Mouse (Mus musculus) embryonic facial prominence, embryonic 14.5 days (tissue): ENCODE data around the gene Myh14. TPM values are rescaled to one million over a fixed set of nuclear protein-coding genes. Genes with fewer than 3 reads are reported as not detected.

ENCODE experiments used
- ATAC-seq: fragments of 200-750 bp; cut with Nextera tagmentation; 2 replicates; pipeline ENCODE4 v1.8.0; 2017; ENCODE audit warnings: low read depth, moderate number of reproducible peaks, moderate TSS enrichment
- DNase-seq: peaks from one replicate; pipeline ENCODE4 v3.0.0-alpha.2; 2015; ENCODE audit warnings: low spot score
- H3K27ac ChIP-seq: fragments of 300-500 bp; sonication (generic); replicated peaks from 2 replicates; pipeline ENCODE4 v1.5.1; 2014; ENCODE audit warnings: low read depth, mild to moderate bottlenecking, low read length, moderate library complexity
- H3K27me3 ChIP-seq: fragments of 300-500 bp; sonication (generic); replicated peaks from 2 replicates; pipeline ENCODE4 v1.6.1; 2014; ENCODE audit warnings: low read length; ENCODE audit not compliant: control insufficient read depth, insufficient read depth
- H3K36me3 ChIP-seq: fragments of 300-500 bp; sonication (generic); 2 replicates; pipeline ENCODE4 v1.6.1; 2014; ENCODE audit warnings: low read length, mixed read lengths; ENCODE audit not compliant: control insufficient read depth, insufficient read depth
- H3K4me1 ChIP-seq: fragments of 300-500 bp; sonication (generic); 2 replicates; pipeline ENCODE4 v1.6.1; 2014; ENCODE audit warnings: antibody characterized with exemption, low read length; ENCODE audit not compliant: control insufficient read depth, insufficient read depth
- H3K4me2 ChIP-seq: fragments of 300-500 bp; sonication (generic); 2 replicates; pipeline ENCODE4 v1.6.1; 2014; ENCODE audit warnings: low read depth, mild to moderate bottlenecking, low read length, moderate library complexity, mixed read lengths
- H3K4me3 ChIP-seq: fragments of 300-500 bp; sonication (generic); 2 replicates; pipeline ENCODE4 v1.5.1; 2014; ENCODE audit warnings: low read depth, mild to moderate bottlenecking, low read length
- H3K9ac ChIP-seq: fragments of 300-500 bp; sonication (generic); 2 replicates; pipeline ENCODE4 v1.6.1; 2014; ENCODE audit warnings: low read depth, mild to moderate bottlenecking, low read length, moderate library complexity, mixed read lengths
- H3K9me3 ChIP-seq: fragments of 300-500 bp; sonication (generic); 2 replicates; pipeline ENCODE4 v1.6.1; 2016; ENCODE audit warnings: low read length; ENCODE audit not compliant: control insufficient read depth
- WGBS: fragments of 180-500 bp; shearing (Covaris S2); extraction: QIAGEN DNeasy Blood & Tissue Kit; methylation state at CpG from one replicate; pipeline ENCODE4 v1.1.7; 2014; 5-methylcytosine and 5-hydroxymethylcytosine counted together
- polyA plus RNA-seq: library from polyadenylated mRNA; unstranded; fragments of >200 nt; fragmentation: Nextera tagmentation; extraction: Ambion mirVana; gene quantifications from 2 replicates; pipeline ENCODE4 v1.2.1, GENCODE M21; 2014

The Myh14 gene
- polyA plus RNA-seq, 1 experiment from 2014 or later = 13.8 TPM

DNA sequence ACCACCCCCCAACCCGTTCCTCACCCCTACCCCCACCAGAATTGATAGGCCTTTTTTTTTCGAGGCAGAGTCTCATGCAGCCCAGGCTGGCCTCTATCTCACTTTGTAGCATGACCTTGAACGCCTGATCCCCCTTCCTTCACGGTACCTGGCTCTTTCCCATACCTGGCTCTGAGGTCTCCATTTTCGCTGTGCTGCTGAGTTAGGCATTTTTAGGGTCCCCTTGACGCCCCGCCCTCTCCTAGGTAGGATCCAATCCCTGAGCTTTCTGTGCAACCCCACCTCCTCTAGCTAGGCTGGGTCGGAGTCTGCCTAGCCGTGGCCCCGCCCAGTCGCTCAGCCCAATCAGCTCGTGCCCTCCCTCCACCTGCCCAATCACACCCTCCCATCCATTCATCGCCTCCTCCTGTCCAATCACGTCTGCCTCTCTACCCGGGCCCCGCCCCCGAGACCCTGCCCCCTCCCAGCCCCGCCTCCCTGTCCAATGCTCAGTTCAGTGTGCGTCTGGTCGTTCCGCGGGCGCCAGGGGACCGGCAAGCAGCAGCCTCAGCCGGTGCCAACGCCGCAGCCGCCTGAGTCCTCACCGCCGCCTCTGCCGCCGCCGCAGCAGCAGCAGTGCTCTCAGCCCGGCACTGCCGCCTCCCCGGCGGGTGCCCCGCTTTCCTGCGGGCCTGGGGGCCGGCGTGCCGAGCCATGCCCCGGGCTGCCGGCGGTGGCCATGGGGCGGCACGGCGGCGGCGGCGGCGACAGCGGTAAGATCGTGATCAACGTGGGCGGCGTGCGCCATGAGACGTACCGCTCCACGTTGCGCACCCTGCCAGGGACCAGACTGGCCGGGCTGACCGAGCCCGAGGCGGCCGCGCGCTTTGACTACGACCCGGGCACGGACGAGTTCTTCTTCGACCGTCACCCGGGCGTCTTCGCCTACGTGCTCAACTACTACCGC lies 80.0 kb downstream of the Myh14 start, which contains the start of gene Kcnc3:
Kcnc3 (plus strand) TSS at position 263 of the 946 bp plus-strand sequence.
- no peaks in the 10 kb centered on the region for H3K36me3 ChIP-seq
- H3K4me2 ChIP-seq = peak within 1 kb of the TSS; percentile 98
- DNase-seq (peak; percentile 97), ATAC-seq (peak; percentile 95)
- peaks cover 69% of the 10 kb centered on the region for H3K27me3 ChIP-seq
- H3K4me1 ChIP-seq = peaks cover 27% of the 10 kb centered on the region
- under 1% methylated on average over 55 of the region's 80 CpGs for WGBS
- H3K4me3 ChIP-seq = peak within 1 kb of the TSS; percentile 62
- no peak within 1 kb of the TSS for H3K27ac ChIP-seq
- H3K9me3 ChIP-seq = no peaks in the 10 kb centered on the region
- peak within 1 kb of the TSS; percentile 61 for H3K9ac ChIP-seq

DNA sequence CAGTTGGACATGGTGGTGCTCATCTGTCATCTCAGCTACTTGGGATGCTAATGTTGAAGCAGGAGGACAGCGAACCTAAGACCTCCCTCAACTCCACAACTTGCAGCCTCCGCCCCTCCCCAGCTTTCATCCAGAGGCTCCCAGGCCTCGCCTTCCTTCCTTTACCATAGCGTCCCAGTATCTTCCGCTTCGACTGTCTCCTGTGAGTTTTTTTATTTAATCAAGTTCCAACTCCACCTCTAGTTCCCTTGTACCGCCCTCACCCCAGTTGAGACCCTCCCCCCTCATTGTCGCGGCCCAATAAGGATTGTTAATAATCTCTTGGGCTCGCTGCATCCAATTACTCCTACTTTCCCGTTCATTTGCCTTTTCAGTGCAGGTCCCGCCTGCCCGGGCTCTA lies 80.7 kb downstream of the Myh14 start:
- Histone ChIP-seq H3K9me3 (no peaks in the 10 kb centered on the region), H3K27me3 (peaks cover 70% of the 10 kb centered on the region), H3K4me3 (peak overlapping the region; percentile 62), H3K9ac (no peak overlapping the region; the same call in 1 of the 2 replicates), H3K27ac (no peak overlapping the region), H3K4me1 (peaks cover 27% of the 10 kb centered on the region), H3K36me3 (no peaks in the 10 kb centered on the region), H3K4me2 (peak overlapping the region; percentile 98)
- ATAC-seq (no peak), DNase-seq (no peak)
- WGBS = 4% methylated on average over 13 of the region's 13 CpGs

DNA sequence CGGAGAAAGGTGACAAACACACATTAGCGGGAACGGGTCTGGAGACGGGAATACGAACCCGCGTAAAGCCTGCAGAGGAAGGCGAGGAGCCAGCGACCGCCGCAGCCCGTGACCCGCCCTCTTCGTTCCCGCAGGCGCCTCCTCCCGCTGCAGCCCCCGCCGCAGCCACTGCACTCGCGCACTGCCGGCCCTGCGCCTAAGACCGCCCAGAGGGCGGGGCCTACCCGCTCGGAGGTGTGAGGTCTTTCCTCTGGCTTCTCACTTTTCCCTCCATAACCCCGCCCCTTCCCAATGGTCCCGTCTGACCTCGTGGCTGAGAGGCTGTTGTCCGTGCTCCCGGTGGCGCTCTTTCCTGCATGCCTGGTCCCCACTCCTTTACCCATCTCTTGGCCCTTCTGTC lies 81.5 kb downstream of the Myh14 start:
- Histone ChIP-seq H3K4me1 (peaks cover 26% of the 10 kb centered on the region), H3K4me3 (peak overlapping the region; percentile 62), H3K9me3 (no peaks in the 10 kb centered on the region), H3K36me3 (no peaks in the 10 kb centered on the region), H3K9ac (peak overlapping the region; percentile 53), H3K27ac (no peak overlapping the region), H3K27me3 (peaks cover 70% of the 10 kb centered on the region), H3K4me2 (peak overlapping the region; percentile 98)
- DNase-seq = peak; percentile 88
- ATAC-seq = peak; percentile 42
- WGBS = 2% methylated on average over 19 of the region's 33 CpGs

DNA sequence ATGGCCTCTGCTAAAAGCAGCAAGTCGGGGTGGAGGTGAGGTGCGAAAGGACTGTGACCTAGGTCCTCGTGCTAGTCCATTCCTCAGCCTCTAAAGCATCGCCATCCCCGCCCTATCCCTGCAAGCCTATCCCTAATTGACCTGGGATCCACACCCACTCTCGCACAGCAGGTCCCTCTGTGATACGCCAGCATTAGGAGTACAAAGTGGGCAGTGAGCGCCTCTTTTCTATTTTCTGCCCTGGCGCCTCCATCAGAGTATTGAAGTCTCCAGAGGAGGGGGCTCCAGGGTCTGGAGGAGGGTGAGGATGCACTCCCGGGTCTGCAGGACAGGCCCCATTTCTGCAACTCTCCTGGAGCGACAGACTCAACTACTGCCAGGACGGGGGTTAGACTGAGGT lies 82.3 kb downstream of the Myh14 start:
- ATAC-seq (no peak), DNase-seq (no peak)
- peak overlapping the region; percentile 53 for H3K9ac ChIP-seq
- H3K4me2 ChIP-seq = peak overlapping the region; percentile 98
- H3K27me3 ChIP-seq = peaks cover 66% of the 10 kb centered on the region
- H3K27ac ChIP-seq = no peak overlapping the region
- peak overlapping the region; percentile 62 for H3K4me3 ChIP-seq
- WGBS = 10% methylated on average over 12 of the region's 12 CpGs
- no peaks in the 10 kb centered on the region for H3K36me3 ChIP-seq
- no peaks in the 10 kb centered on the region for H3K9me3 ChIP-seq
- H3K4me1 ChIP-seq = peaks cover 18% of the 10 kb centered on the region

DNA sequence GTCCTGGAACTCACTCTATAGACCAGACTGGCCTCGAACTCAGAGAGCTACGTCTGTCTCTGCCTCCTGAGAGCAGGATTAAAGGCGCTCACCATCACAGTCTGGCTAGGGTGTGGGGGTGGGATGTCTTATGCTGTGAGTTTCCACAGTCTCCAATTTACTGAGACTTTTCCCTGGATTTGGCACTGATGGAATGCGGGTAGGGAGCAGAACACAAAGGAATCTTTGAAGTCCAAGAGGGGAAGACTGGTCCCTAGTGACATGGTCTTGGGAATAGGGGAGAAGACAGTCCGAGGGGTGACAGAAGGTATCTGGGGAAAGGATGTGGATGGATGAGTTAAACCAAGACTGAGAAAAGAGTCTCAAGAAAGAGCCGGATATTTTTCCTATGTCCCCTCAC lies 83.0 kb downstream of the Myh14 start:
- Histone ChIP-seq H3K4me3 (no peak overlapping the region), H3K4me1 (peaks cover 16% of the 10 kb centered on the region), H3K9me3 (no peaks in the 10 kb centered on the region), H3K36me3 (no peaks in the 10 kb centered on the region), H3K27me3 (peaks cover 59% of the 10 kb centered on the region), H3K27ac (no peak overlapping the region), H3K4me2 (0 out of 2 replicates have a peak overlapping the region, but pooled peaks have one; percentile 98), H3K9ac (no peak overlapping the region)
- DNase-seq (no peak), ATAC-seq (no peak)
- WGBS = 33% methylated on average over 6 of the region's 6 CpGs

DNA sequence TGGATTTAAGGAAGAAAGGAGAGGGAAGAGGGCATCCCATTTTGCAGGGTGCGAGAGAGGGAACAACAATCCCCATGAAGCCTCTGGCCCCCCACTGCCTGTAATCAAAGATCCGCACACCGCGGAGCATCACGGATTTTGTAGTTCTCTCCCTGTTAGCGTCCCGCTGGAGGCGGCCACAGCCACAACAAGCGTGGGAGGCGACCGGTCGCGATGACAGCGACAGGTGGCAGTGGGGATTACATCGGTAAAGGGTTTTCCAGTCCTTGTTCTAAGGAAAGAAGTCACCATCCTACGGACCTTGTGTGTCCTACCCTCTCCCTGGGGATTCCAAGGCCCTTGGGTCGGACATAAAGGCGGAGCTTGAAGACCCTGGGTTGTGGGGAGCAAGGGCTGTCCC lies 83.7 kb downstream of the Myh14 start:
- DNase-seq (peak; percentile 86), ATAC-seq (peak; percentile 42; the same call in 1 of the 2 replicates)
- H3K27me3 ChIP-seq = peaks cover 52% of the 10 kb centered on the region
- H3K9ac ChIP-seq = peak overlapping the region; percentile 43
- no peak overlapping the region for H3K27ac ChIP-seq
- H3K9me3 ChIP-seq = no peaks in the 10 kb centered on the region
- H3K4me1 ChIP-seq = peaks cover 16% of the 10 kb centered on the region
- 2% methylated on average over 18 of the region's 18 CpGs for WGBS
- peak overlapping the region; percentile 63 for H3K4me2 ChIP-seq
- H3K4me3 ChIP-seq = peak overlapping the region; percentile 33
- no peaks in the 10 kb centered on the region for H3K36me3 ChIP-seq

DNA sequence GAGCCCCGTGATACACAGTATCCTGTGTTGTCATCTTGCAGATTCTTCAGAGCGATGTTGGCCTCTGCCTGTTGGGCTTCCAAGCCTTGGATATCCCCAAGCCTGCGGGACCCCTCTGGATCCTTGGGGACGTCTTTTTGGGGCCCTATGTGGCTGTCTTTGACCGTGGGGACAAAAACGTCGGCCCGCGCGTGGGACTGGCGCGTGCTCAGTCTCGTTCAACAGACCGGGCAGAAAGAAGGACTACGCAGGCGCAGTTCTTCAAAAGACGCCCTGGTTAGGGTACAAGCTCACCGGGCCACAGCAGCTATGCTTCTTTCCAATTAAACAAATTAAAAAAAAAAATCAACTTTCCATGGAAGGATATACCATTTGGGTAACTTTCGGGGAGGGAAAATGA lies 84.1 kb downstream of the Myh14 start:
- Histone ChIP-seq H3K36me3 (no peaks in the 10 kb centered on the region), H3K9me3 (no peaks in the 10 kb centered on the region), H3K9ac (peak overlapping the region; percentile 51), H3K27me3 (peaks cover 47% of the 10 kb centered on the region), H3K27ac (no peak overlapping the region), H3K4me2 (peak overlapping the region; percentile 63), H3K4me3 (peak overlapping the region; percentile 33), H3K4me1 (peaks cover 15% of the 10 kb centered on the region)
- ATAC-seq = no peak
- peak; percentile 48 for DNase-seq
- 13% methylated on average over 19 of the region's 19 CpGs for WGBS

DNA sequence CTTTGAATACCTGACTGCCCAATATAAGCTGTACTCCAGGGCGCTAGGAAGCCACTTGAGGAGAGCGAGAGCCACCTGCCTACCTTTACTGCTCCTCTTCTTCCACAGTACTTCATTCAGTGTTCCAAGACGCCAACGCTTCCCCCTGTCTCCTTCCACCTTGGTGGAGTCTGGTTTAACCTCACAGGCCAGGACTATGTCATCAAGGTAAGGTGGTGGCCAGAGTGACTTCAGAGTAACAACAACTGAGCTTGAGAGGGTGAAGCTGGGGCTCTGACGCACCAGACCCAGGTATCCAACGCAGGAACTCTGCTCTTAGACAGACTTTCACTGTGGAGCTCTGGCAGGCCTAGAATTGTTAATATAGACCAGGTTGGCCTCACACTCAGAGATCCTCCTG lies 85.0 kb downstream of the Myh14 start:
- no peak overlapping the region for H3K27ac ChIP-seq
- no peaks in the 10 kb centered on the region for H3K36me3 ChIP-seq
- H3K27me3 ChIP-seq = peaks cover 39% of the 10 kb centered on the region
- WGBS = 95% methylated on average over 6 of the region's 6 CpGs
- no peak overlapping the region for H3K4me3 ChIP-seq
- DNase-seq (no peak), ATAC-seq (no peak)
- no peak overlapping the region for H3K4me2 ChIP-seq
- H3K9ac ChIP-seq = no peak overlapping the region
- H3K4me1 ChIP-seq = peaks cover 10% of the 10 kb centered on the region
- no peaks in the 10 kb centered on the region for H3K9me3 ChIP-seq
